Mouse (Mus musculus) effector memory CD4-positive, alpha-beta T cell, adult 5 months (primary cell): Measurements from ENCODE around the gene Tspan18. TPM values are rescaled to one million over a fixed set of nuclear protein-coding genes. Genes with fewer than 3 reads are reported as not detected.

Experiments used
- polyA plus RNA-seq: library from polyadenylated mRNA; unstranded; fragments of 100-300 nt; shearing (Covaris generic); gene quantifications from one replicate; pipeline ENCODE4 v1.2.1, GENCODE M21; 2017

The Tspan18 gene
- 0.11 TPM for polyA plus RNA-seq

DNA sequence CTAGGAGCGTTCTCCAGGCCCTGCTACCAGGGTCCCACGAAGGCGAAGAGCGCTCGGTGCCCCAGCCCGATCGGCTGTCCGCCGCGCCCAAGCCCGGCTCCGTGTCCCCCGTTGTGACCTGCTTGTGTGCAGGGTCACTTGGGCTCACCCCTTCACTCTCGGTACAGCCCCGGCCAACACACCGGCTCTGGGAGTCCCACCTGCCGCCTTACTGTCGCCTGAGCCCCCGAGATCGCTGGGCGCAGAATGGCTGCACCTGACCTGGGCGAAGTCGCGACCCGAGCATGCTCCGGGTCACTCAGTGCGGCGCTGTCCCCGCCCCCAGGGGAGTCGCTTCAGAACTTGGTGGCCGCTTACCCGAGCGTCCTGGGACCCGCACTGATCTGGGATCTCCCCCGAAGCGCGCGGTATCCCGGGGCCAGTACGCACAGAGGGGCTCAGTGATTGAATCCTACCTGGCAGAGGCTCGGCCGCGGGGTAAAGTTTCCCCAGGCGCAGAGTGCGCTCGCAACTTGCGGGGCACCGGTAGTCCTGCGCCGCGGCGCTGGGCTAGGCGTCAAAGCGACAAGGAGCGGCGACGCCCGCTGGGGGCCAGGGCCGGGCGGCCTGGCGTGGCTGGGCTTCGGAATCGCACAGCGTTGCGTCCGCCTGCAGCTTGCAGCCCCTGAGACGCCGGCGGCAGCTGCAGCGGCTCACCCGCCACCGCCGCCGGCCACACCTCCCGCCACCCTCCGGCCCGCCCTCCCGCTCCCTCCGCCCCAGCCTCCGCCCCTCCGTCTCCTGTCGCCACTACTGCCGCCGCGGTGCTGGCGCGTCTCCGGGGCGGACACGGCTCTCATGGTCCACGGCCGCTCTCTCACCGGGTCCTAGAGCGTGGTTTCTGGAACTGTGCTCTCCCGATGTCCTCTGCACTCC is at the start of gene Tspan18:
Gene Tspan18 (minus strand): TSS at position 689 of the 915 bp plus-strand sequence.

DNA sequence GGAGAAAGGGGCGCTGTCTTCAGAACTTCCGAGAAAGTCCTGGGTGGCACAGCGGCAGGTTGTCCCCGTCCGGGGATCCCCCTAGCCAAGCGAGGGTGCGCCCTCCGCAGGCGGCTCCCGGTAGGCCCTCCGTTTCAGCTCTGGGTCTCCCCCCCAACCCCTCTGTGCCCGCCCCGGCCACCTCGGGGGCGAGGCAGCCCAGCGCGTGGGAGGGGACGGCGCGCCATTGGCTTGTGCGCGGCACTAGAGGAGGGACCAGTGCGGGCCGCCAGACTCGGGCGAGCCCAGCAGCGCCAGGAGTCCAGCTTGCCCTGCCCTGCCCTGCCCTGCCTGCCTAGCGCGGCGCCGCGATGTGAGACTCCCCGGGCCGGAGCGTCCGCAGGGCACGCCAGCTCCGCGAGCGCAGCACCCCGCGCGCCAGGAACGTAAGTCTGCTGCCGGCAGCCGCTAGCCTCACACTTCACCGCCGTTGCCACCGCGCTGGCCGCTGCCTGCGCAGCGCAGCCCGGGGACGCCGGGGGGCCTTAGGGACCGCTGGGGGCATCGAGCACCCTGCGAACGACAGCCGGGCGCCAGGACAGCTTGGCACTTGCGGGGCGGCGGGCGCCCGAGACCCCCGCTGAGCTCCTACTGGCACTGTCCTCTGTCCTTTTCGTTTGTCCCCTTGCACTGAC is 146.8 kb downstream of the Tspan18 start, which contains the start of gene Trp53i11:
Gene Trp53i11 (plus strand): TSS at position 226 of the 674 bp plus-strand sequence.

Other genes with a start within 250 kb of the Tspan18 start
- 58.4 TPM for gene Trp53i11, start 147.0 kb downstream of the Tspan18 start, polyA plus RNA-seq
- gene Cd82, start 128.6 kb upstream of the Tspan18 start, polyA plus RNA-seq = 770 TPM
- not detected for gene Gm10803, start 226.1 kb upstream of the Tspan18 start, polyA plus RNA-seq